Mouse (Mus musculus): ENCODE measurements at regions not wholly inside any gene's neighbourhood (a gene's known extent, or its start where the extent isn't known, plus 50 kb on each side); places are given as distances from the start of the nearest gene placed in this dataset.

- Histone ChIP-seq H3K27me3 (no peaks in the 10 kb centered on the region), H3K4me2 (no peak overlapping the region), H3K9me3 (no peaks in the 10 kb centered on the region), H3K27ac (no peak overlapping the region), H3K4me1 (replicated peaks) (peaks cover 11% of the 10 kb centered on the region; the same call in 1 of the 2 replicates), H3K36me3 (no peaks in the 10 kb centered on the region), H3K4me3 (replicated peaks) (no peak overlapping the region), H3K9ac (replicated peaks) (no peak overlapping the region)
- no peak for ATAC-seq (ENCODE audit: insufficient number of reproducible peaks, insufficient read depth, low FRiP score, low TSS enrichment, low read depth)
Measured at GRCm38 (mm10) chr7:136541876-136542655, 352.3 kb upstream of the Mgmt start.

GRCm38 (mm10) chr7:136542896-136543295 lies 351.5 kb upstream of the Mgmt start:
- H3K4me1 ChIP-seq (replicated peaks): peaks cover 11% of the 10 kb centered on the region; the same call in 1 of the 2 replicates
- no peak for ATAC-seq (ENCODE audit: insufficient number of reproducible peaks, insufficient read depth, low FRiP score, low TSS enrichment, low read depth)
- H3K4me2 ChIP-seq: no peak overlapping the region
- H3K27ac ChIP-seq: no peak overlapping the region
- WGBS: 81% methylated on average over 7 of the region's 7 CpGs
- H3K9ac ChIP-seq (replicated peaks): no peak overlapping the region
- no peaks in the 10 kb centered on the region for H3K36me3 ChIP-seq
- H3K4me3 ChIP-seq (replicated peaks): no peak overlapping the region
- no peaks in the 10 kb centered on the region for H3K9me3 ChIP-seq
- no peaks in the 10 kb centered on the region for H3K27me3 ChIP-seq

DNA sequence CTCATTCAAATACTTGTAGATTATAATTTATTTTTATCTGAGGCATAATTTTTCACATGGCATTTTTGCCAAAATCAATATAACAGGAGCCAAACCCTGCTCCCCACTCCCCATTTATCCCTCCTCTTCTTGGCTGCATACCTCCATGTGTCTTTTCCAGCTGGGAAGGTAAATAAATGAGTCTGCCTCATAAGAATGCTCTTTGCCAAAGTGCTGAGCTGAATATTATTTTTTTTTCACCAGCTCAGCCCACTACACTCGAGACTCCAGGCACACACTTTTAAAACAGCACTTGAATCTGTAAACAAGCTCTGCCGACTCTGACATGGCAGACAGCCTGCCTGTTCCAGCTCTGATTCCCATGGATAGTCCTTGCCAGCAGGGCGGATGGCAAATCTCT lies 346.6 kb upstream of the Mgmt start:
- no peak overlapping the region for H3K4me2 ChIP-seq
- H3K4me3 ChIP-seq (replicated peaks): no peak overlapping the region
- ATAC-seq (ENCODE audit: insufficient number of reproducible peaks, insufficient read depth, low FRiP score, low TSS enrichment, low read depth): no peak
- WGBS: 58% methylated on average over 3 of the region's 3 CpGs
- H3K4me1 ChIP-seq (replicated peaks): peaks cover 11% of the 10 kb centered on the region; the same call in 1 of the 2 replicates
- H3K9ac ChIP-seq (replicated peaks): no peak overlapping the region
- H3K9me3 ChIP-seq: no peaks in the 10 kb centered on the region
- H3K36me3 ChIP-seq: no peaks in the 10 kb centered on the region
- 0 out of 2 replicates have a peak overlapping the region, but pooled peaks have one; percentile 12 for H3K27ac ChIP-seq
- H3K27me3 ChIP-seq: no peaks in the 10 kb centered on the region

DNA sequence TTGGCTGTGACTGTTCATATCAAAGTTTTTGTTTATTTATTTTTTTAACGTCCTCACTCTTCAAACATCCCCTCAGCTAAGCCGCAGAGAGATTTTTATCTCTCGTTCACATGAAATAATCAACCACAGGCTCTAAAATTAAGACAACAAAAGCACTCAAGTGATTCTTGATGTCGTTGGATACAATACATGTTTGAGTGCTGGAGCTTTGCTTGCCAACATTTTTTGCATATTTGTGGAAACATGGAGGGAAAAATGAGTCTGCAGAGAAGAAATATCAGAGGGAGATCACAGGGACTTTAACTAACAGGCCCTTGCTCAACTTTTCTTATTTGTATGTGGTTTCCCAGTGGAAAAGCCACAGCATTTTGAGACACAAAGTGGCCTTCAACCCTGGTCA lies 338.0 kb upstream of the Mgmt start:
- H3K4me2 ChIP-seq: no peak overlapping the region
- no peak overlapping the region for H3K4me3 ChIP-seq (replicated peaks)
- 69% methylated on average over 4 of the region's 4 CpGs for WGBS
- no peaks in the 10 kb centered on the region for H3K4me1 ChIP-seq (replicated peaks)
- ATAC-seq (ENCODE audit: insufficient number of reproducible peaks, insufficient read depth, low FRiP score, low TSS enrichment, low read depth): no peak
- 0 out of 2 replicates have a peak, but pooled peaks cover 16% of the 10 kb centered on the region for H3K27me3 ChIP-seq
- no peak overlapping the region for H3K27ac ChIP-seq
- no peak overlapping the region for H3K9ac ChIP-seq (replicated peaks)
- H3K9me3 ChIP-seq: no peaks in the 10 kb centered on the region
- no peaks in the 10 kb centered on the region for H3K36me3 ChIP-seq

- H3K27ac ChIP-seq: no peak overlapping the region
- no peak for ATAC-seq (ENCODE audit: insufficient number of reproducible peaks, insufficient read depth, low FRiP score, low TSS enrichment, low read depth)
- peaks cover 9% of the 10 kb centered on the region; the same call in 1 of the 2 replicates for H3K27me3 ChIP-seq
- no peaks in the 10 kb centered on the region for H3K36me3 ChIP-seq
- no peak overlapping the region for H3K4me3 ChIP-seq (replicated peaks)
- no peaks in the 10 kb centered on the region for H3K9me3 ChIP-seq
- H3K4me1 ChIP-seq (replicated peaks): no peaks in the 10 kb centered on the region
- H3K4me2 ChIP-seq: no peak overlapping the region
- no peak overlapping the region for H3K9ac ChIP-seq (replicated peaks)
- 75% methylated on average over 6 of the region's 6 CpGs for WGBS
Measured at GRCm38 (mm10) chr7:136559536-136559935, 334.9 kb upstream of the Mgmt start.

DNA sequence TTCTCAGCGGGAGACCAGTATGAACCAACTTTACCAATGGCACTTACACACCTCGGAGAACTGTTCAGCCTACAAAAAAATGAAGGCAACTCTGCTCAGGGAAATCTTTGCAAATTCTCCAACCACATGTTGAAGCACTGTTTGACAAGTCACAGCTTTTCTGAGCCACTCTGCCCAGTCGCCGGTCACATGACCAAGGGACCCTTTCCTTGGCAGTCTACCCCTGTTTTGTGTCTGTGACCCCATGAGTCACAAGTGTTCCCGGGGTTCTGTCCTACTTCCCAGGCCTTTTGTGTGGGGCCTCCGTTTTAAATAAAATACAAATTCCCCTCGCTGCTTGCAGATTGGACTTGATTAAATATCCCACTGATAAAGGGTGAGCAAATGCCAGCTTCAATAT lies 323.5 kb upstream of the Mgmt start:
- Histone ChIP-seq H3K4me2 (no peak overlapping the region), H3K27me3 (0 out of 2 replicates have a peak, but pooled peaks cover 4% of the 10 kb centered on the region), H3K27ac (no peak overlapping the region), H3K9me3 (no peaks in the 10 kb centered on the region), H3K4me1 (replicated peaks) (no peaks in the 10 kb centered on the region), H3K36me3 (no peaks in the 10 kb centered on the region), H3K4me3 (replicated peaks) (no peak overlapping the region), H3K9ac (replicated peaks) (no peak overlapping the region)
- WGBS: 69% methylated on average over 7 of the region's 7 CpGs
- ATAC-seq (ENCODE audit: insufficient number of reproducible peaks, insufficient read depth, low FRiP score, low TSS enrichment, low read depth): no peak

GRCm38 (mm10) chr7:136581896-136582295 lies 312.5 kb upstream of the Mgmt start:
- Histone ChIP-seq H3K4me1 (replicated peaks) (peaks cover 29% of the 10 kb centered on the region), H3K9ac (replicated peaks) (no peak overlapping the region), H3K27me3 (peaks cover 42% of the 10 kb centered on the region), H3K9me3 (no peaks in the 10 kb centered on the region), H3K36me3 (no peaks in the 10 kb centered on the region), H3K27ac (no peak overlapping the region), H3K4me2 (peak overlapping the region; percentile 8; the same call in 1 of the 2 replicates), H3K4me3 (replicated peaks) (no peak overlapping the region)
- ATAC-seq (ENCODE audit: insufficient number of reproducible peaks, insufficient read depth, low FRiP score, low TSS enrichment, low read depth): no peak
- 25% methylated on average over 12 of the region's 12 CpGs for WGBS

- no peaks in the 10 kb centered on the region for H3K36me3 ChIP-seq
- H3K9me3 ChIP-seq: no peaks in the 10 kb centered on the region
- H3K4me3 ChIP-seq (replicated peaks): no peak overlapping the region
- peaks cover 42% of the 10 kb centered on the region for H3K27me3 ChIP-seq
- no peak overlapping the region for H3K27ac ChIP-seq
- 76% methylated on average over 17 of the region's 17 CpGs for whole genome bisulfite sequencing
- no peak overlapping the region; the same call in 1 of the 2 replicates for H3K4me2 ChIP-seq
- ATAC-seq (ENCODE audit: insufficient number of reproducible peaks, insufficient read depth, low FRiP score, low TSS enrichment, low read depth): no peak
- peaks cover 38% of the 10 kb centered on the region for H3K4me1 ChIP-seq (replicated peaks)
- no peak overlapping the region for H3K9ac ChIP-seq (replicated peaks)
Measured at GRCm38 (mm10) chr7:136584361-136584760, 310.1 kb upstream of the Mgmt start.

GRCm38 (mm10) chr7:136588491-136588890 lies 305.9 kb upstream of the Mgmt start:
- Histone ChIP-seq H3K4me1 (replicated peaks) (peaks cover 16% of the 10 kb centered on the region), H3K9ac (replicated peaks) (no peak overlapping the region), H3K36me3 (no peaks in the 10 kb centered on the region), H3K27ac (no peak overlapping the region), H3K27me3 (peaks cover 22% of the 10 kb centered on the region), H3K4me2 (no peak overlapping the region), H3K9me3 (no peaks in the 10 kb centered on the region), H3K4me3 (replicated peaks) (no peak overlapping the region)
- ATAC-seq (ENCODE audit: insufficient number of reproducible peaks, insufficient read depth, low FRiP score, low TSS enrichment, low read depth): no peak
- WGBS: 72% methylated on average over 6 of the region's 6 CpGs

- no peaks in the 10 kb centered on the region for H3K36me3 ChIP-seq
- H3K4me1 ChIP-seq (replicated peaks): 0 out of 2 replicates have a peak, but pooled peaks cover 9% of the 10 kb centered on the region
- H3K4me3 ChIP-seq (replicated peaks): no peak overlapping the region
- H3K9ac ChIP-seq (replicated peaks): no peak overlapping the region
- no peak for ATAC-seq (ENCODE audit: insufficient number of reproducible peaks, insufficient read depth, low FRiP score, low TSS enrichment, low read depth)
- no peak overlapping the region for H3K27ac ChIP-seq
- H3K9me3 ChIP-seq: no peaks in the 10 kb centered on the region
- H3K4me2 ChIP-seq: no peak overlapping the region
- H3K27me3 ChIP-seq: peaks cover 8% of the 10 kb centered on the region; the same call in 1 of the 2 replicates
Measured at GRCm38 (mm10) chr7:136590947-136591346, 303.5 kb upstream of the Mgmt start.

GRCm38 (mm10) chr7:136607278-136608120 lies 286.9 kb upstream of the Mgmt start:
- H3K4me1 ChIP-seq (replicated peaks): peaks cover 34% of the 10 kb centered on the region
- peak overlapping the region; percentile 17; the same call in 1 of the 2 replicates for H3K27ac ChIP-seq
- peak overlapping the region; percentile 10; the same call in 1 of the 2 replicates for H3K4me2 ChIP-seq
- H3K27me3 ChIP-seq: peaks cover 12% of the 10 kb centered on the region; the same call in 1 of the 2 replicates
- no peak overlapping the region for H3K4me3 ChIP-seq (replicated peaks)
- WGBS: 28% methylated on average over 7 of the region's 7 CpGs
- H3K36me3 ChIP-seq: no peaks in the 10 kb centered on the region
- ATAC-seq (ENCODE audit: insufficient number of reproducible peaks, insufficient read depth, low FRiP score, low TSS enrichment, low read depth): peak; percentile 73
- no peak overlapping the region for H3K9ac ChIP-seq (replicated peaks)
- no peaks in the 10 kb centered on the region for H3K9me3 ChIP-seq
